Mouse (Mus musculus) layer of hippocampus, adult 2 months (tissue): ENCODE results near the gene C1ql1. TPM values are rescaled to one million over a fixed set of nuclear protein-coding genes. Genes with fewer than 3 reads are reported as not detected.

Source experiments
- DNase-seq, 2 experiments: peaks; one replicate each; pipeline ENCODE4 v3.0.0; 2022; ENCODE audit warnings: low spot score in 2 of 2
- H3K27ac ChIP-seq: fragments of 200-600 bp; 2 replicates; pipeline ENCODE4 v1.8.1; 2022
- H3K4me3 ChIP-seq: fragments of 200-600 bp; 2 replicates; pipeline ENCODE4 v1.8.1; 2022; ENCODE audit warnings: mild to moderate bottlenecking
- CTCF ChIP-seq: fragments of 200-600 bp; conservative IDR thresholded peaks from 2 replicates; pipeline ENCODE4 v1.8.1; 2022; ENCODE audit warnings: antibody characterized with exemption, mild to moderate bottlenecking, moderate library complexity
- total RNA-seq, 2 experiments: library from RNA; stranded (reverse); gene quantifications; 2 replicates each; pipeline ENCODE4 v1.2.3; 2021

C1ql1 gene
- total RNA-seq, 2 experiments from 2014 or later = 17.5 to 18.5 TPM

DNA sequence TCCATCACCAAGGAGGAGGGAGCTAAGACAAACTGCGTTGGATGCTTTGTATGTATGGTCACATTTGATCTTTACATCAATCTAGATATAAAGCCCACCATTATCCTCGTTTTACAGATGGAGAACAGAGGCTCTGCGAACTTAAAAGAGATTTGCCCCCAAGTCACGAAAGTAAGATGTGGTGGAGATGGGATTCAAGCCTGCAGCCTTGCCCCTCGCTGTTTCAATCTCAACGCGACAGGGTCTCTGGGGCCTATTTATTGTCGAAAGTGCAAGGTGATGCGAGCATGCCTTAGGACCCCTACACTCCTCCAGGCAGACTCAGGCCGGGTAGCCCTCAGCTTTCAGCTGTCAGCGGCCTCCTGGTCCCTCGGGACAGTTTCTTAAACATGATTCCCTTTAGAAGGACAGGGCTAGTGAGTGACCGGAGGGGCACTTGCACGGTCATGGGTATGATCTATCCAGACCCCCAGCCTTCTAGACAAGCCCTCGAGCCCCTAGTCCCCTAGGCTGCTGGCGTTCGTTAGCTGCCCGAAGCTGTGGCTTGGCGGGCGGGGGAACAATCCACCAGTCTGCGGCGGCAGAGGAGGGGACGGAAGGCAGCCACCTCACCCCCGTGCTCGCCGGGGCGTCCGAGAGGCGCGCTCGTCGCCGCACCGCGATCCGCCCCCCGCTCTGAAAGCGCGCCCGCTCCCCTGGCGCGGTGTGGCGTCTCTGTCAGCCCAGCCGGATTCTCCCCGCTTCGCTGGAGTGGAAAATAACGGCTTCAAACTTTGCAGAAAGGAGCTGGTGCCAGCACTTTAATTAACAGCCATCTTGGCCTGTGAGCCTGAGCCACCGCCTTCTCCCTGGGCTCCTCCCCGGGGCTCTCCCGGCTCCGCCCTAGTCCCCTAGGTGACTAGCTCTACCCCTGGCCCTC lies 1.8 kb upstream of the C1ql1 start:
- Histone ChIP-seq H3K4me3 (peak overlapping the region; percentile 55), H3K27ac (peak overlapping the region; percentile 39; the same call in 1 of the 2 replicates)
- TF ChIP-seq CTCF = no peak
- no peak for DNase-seq

DNA sequence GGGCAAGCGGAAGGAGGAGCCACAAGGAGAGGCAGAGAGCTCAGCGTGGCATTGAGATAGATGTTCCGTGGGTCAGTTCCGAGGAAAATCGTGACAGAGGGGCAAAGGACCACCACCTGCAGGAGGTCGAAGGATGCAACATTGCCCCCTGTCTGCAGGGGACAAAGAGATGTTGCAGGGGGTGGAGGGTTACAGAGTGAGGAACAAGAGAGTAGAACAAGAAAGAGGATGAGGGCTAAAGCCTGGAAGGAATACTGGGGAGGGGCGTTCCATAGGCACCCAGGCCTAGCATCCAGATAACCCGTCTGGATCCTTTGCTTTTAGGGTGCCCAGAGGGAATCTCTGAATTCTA lies 480 bp upstream of the C1ql1 start:
- no peak for DNase-seq

DNA sequence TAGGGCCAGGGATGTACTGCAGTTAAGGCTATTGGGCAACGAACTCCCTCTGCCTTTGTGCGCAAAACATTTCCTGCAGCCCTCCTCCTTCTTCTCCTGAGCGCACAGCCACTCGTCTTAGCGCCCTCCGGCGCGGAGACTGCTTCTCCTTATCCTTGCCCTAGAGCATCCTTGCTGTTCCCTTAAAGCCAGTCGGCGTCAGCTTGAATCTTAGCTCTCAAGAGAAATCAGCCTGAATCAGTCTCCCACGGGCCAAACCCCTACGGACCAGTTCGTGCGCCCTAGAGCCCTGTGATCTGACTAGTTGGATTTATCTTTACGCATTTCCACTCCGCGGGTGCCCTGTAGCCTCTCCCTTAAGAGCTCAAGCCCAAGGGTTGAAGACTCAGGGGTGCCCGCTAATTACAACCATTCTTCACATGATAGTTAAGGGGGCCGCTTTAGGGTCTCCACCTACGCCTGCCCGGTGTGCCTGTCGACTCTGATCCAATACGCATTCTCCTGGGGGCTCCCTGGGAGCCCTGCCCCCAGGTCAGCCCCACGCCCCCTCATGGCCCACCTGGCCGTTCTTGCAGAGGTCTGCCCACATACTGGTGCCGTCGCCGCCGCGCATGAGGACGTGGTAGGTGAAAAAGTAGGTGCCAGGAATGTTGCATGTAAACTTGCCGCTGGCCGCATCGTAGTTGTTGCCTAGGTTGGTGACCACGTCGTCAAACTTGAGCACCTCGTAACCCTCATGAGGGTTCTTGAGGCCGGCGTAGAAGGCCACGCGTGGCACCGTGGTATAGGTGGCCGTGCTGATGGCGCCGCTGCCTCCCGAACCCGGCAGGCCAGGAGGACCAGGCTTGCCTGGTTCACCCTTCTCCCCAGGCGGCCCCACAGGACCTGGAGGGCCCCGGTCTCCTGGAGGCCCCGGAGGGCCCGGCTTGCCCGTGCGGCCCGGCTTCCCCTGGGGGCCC lies 903 bp downstream of the C1ql1 start:
- no peak overlapping the region for H3K27ac ChIP-seq
- DNase-seq = no peak
- TF ChIP-seq CTCF = no peak
- peak overlapping the region; percentile 37 for H3K4me3 ChIP-seq

More for the DNA sequence above, 480 bp upstream of the C1ql1 start:
- no peak overlapping the region for H3K27ac ChIP-seq
- H3K4me3 ChIP-seq = peak overlapping the region; percentile 30; the same call in 1 of the 2 replicates
- peak; percentile 50 for TF ChIP-seq CTCF

DNA sequence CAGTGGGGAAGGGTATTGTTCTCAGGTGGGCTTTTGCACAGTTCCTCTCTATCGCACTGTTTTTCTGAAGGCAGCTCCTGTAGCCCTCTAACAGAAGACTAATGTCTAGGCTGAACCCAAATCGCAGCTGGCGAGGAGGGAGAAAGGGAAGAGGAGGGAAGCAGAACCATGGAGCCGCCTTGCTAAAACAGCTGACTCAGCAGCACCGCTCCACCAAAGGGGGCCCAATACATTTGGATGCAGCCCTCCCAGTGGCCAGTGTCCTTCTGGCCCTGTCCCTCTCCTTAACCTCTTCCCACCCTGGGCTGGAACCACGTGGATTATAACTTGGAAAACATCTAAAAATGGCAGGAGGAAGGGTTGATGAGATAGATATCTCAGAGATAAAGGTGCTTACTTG lies 5.3 kb downstream of the C1ql1 start:
- no peak overlapping the region for H3K4me3 ChIP-seq
- DNase-seq = no peak
- no peak for TF ChIP-seq CTCF
- no peak overlapping the region for H3K27ac ChIP-seq

DNA sequence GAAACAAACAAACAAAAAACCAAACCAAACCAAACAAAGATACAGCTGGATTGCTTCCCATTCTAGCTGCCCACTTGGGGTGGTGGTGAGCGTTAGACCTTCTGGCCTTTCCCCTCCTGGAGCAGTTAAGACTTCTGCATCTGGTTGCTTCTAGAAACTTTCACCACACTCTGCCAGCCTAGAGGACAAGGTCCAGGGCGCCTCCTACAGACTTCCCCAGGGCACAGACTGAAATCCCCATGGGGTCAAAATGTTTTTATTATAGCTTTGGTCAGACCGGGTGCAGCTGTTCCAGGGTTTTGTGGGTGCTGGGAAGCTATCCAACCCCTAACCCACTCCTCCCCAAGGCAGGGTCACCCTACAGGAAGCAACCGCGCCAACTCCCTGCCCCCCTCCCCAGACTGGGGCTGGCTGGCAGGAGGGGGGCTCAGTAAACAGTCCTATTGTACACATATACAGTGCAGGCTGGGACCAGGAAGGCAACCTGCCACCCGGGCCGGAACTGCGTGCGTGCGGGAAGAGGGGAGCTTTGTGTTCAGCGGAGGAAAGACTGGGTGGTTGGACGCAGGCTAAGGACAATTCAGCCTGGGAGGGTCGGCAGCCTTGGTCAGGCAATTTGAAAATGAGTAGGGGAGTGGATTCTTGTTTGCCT lies 7.3 kb downstream of the C1ql1 start:
- Histone ChIP-seq H3K4me3 (no peak overlapping the region), H3K27ac (no peak overlapping the region)
- no peak for DNase-seq
- TF ChIP-seq CTCF = peak; percentile 34

DNA sequence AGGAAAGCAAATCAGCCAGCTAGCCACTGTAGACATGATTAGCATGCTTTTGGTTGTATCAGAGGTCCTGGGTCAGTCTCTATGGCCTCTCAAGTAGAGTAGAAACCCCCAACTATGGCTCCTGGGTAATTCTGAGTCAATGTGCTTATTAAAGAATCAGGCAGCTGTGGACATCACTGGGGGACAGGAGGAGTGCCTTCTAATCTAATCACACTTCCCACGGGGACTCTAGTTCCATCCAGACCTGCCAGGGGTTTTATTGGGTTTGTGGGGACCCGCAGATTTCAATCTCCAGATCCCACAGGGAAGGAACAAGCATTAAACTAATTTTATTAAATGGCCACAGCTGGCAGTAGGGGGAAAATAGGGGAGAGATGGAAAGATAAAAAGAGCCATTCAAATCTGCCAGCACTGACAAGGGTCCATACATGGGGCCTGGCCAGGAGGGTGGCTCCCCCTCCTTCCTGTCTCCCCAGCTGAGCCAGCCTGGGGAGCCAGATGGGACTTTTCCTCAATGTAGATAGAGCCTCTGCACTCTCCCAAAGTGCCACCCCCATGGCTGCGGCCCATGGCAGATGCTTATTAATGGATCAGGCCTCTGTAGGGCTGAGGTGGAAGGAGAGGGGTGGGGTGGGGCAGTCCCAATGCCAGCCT lies 8.8 kb downstream of the C1ql1 start:
- TF ChIP-seq CTCF = no peak
- DNase-seq = no peak
- H3K4me3 ChIP-seq = no peak overlapping the region
- H3K27ac ChIP-seq = peak overlapping the region; percentile 20; the same call in 1 of the 2 replicates

DNA sequence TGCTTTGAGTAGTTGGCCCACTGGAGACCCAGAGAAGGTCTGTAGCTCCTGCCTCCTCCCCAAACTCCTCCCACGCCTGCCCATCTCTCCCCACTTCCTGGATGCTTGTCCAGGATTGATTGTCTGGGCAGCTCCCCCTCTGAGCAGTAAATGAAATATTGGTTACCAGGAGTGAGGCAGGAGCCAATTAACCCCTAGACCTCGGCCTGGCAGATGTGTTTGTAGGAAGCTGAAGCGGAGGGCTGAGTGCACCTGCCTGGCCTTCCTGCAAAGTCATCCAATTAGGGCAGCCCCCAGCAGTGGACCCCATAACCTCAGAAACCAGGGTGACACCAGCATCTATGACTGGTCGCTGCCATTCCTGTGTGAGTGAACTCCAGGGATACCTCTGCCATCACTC lies 10.2 kb downstream of the C1ql1 start:
- TF ChIP-seq CTCF = no peak
- no peak for DNase-seq
- H3K4me3 ChIP-seq = no peak overlapping the region
- no peak overlapping the region for H3K27ac ChIP-seq

DNA sequence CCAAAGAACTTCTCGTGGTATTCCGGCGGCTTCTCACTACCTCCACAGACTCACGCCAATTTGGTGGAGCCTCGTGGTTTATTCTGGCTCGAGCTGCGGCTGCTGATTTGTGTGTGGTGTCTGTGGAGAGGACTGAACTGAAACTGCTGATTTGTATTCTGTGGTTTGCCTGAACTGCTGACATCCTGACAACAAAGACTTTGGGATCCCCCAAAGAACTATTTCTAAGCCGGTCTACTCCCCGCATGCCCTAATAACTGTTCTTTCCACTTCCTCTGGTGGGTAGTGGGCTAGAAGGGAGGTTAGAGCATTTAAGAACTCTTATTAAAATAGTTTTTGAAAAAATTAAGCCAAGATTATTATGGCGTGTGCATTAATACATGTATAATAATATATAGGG lies 15.8 kb downstream of the C1ql1 start:
- no peak for DNase-seq
- TF ChIP-seq CTCF = no peak
- Histone ChIP-seq H3K27ac (no peak overlapping the region), H3K4me3 (no peak overlapping the region)

DNA sequence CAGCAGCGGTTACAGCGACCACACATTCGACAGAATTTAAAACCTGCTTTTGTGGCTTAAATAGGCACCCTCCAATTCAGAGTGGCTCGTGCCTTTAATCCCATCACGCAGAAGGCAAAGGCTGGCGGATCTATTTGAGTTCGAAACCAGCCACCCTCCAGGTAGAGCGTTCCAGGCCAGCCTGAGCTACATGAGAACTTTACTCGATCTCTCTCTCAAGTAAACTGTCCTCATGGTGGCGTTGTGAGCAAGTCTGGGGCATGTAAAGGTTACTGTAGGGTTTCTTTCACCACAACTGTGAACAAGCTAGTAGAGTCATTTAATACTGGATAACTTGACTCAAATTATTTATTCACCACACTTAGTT lies 21.2 kb downstream of the C1ql1 start:
- TF ChIP-seq CTCF = peak; percentile 60
- Histone ChIP-seq H3K27ac (peak overlapping the region; percentile 77), H3K4me3 (peak overlapping the region; percentile 67)
- DNase-seq = no peak

DNA sequence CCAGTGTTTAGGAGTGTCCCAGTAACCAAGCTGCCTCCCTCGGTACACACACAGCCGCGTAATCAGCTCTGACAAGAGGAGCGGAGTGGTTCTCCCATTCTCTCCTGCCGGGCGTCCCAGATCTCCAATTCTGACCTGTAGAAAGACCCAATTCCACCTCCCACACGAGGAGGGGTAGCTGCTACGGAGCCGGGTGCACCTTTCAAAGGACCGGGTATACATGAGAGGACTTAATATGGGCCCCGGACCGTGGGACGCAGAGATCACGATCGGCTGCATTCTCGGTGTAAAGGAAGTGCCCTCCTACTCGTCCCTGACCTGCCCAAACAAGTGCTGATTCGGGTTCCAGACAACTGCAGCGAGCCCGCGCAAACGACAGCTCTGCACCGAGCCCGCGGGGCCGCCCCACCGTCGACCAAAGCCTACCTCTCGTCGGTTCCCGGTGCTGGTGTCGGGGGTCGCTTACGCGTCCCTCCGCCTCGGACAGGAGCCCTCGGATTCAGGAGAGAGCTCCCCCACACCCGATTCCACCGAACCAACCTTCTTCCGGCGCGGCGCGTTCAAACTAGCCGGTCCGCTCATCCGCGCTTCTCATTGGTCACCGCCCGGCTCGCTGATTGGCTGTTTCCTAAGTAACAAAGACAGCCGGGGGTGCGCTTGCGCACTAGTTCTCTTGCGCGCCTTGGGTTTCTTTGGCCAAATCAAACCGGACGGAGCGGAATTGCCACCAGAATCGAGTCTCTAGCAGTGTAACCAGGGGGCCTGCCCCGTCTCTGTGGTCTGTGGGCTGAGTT lies 21.7 kb downstream of the C1ql1 start, which contains the start of gene Kif18b:
Gene Kif18b, minus strand, starts transcription at position 568 of the 794 bp plus-strand sequence.
- Histone ChIP-seq H3K4me3 (peak within 1 kb of the TSS; percentile 67), H3K27ac (peak within 1 kb of the TSS; percentile 77)
- no peak for TF ChIP-seq CTCF
- peak; percentile 89 to 93 for DNase-seq

DNA sequence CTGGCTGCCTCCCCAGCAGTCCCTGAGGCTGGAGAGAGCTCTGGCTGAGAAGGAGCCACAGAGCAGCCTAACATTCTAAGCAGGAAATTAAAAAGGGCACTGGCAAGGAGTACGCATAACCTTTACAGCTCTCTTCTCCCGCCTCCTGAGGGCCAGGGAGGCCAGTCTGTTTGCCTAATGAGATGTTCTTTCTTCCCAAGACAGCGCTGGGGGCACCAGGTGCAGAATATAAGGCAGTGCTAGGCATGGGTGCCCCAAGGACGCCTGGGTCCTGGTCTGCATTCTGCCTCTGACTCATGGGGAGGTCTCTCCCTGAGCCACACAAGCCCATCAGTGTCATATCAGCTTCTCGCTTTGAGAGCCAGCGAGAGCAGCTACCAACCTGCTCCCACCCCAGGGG lies 25.0 kb downstream of the C1ql1 start:
- no peak for TF ChIP-seq CTCF
- no peak for DNase-seq
- Histone ChIP-seq H3K27ac (no peak overlapping the region), H3K4me3 (no peak overlapping the region)
